Mouse (Mus musculus) liver, embryonic 12.5 days (tissue): ENCODE results near the gene Fank1. TPM values are rescaled to one million over a fixed set of nuclear protein-coding genes. Genes with fewer than 3 reads are reported as not detected.

Experiments
- ATAC-seq: fragments of 200-750 bp; cut with Nextera tagmentation; 2 replicates; pipeline ENCODE4 v1.8.0; 2017; ENCODE audit warnings: moderate number of reproducible peaks, mild to moderate bottlenecking, moderate library complexity
- H3K27ac ChIP-seq: fragments of 300-500 bp; sonication (generic); 2 replicates; pipeline ENCODE4 v1.5.1; 2016; ENCODE audit warnings: mild to moderate bottlenecking
- H3K27me3 ChIP-seq: fragments of 300-500 bp; sonication (generic); replicated peaks from 2 replicates; pipeline ENCODE4 v1.6.1; 2016; ENCODE audit warnings: mild to moderate bottlenecking, moderate library complexity
- H3K36me3 ChIP-seq: fragments of 300-500 bp; sonication (generic); 2 replicates; pipeline ENCODE4 v1.6.1; 2016; ENCODE audit warnings: mild to moderate bottlenecking, moderate library complexity
- H3K4me1 ChIP-seq: fragments of 300-500 bp; sonication (generic); 2 replicates; pipeline ENCODE4 v1.6.1; 2016
- H3K4me2 ChIP-seq: fragments of 300-500 bp; sonication (generic); 2 replicates; pipeline ENCODE4 v1.6.1; 2016; ENCODE audit warnings: mild to moderate bottlenecking, moderate library complexity
- H3K4me3 ChIP-seq: fragments of 300-500 bp; sonication (generic); 2 replicates; pipeline ENCODE4 v1.5.1; 2016; ENCODE audit warnings: mild to moderate bottlenecking, moderate library complexity
- H3K9ac ChIP-seq: fragments of 300-500 bp; sonication (generic); 2 replicates; pipeline ENCODE4 v1.6.1; 2016; ENCODE audit warnings: mild to moderate bottlenecking, moderate library complexity
- H3K9me3 ChIP-seq: fragments of 300-500 bp; sonication (generic); replicated peaks from 2 replicates; pipeline ENCODE4 v1.6.1; 2016; ENCODE audit warnings: mild to moderate bottlenecking, moderate library complexity
- WGBS: fragments of 180-500 bp; shearing (Covaris S2); methylation state at CpG from one replicate; pipeline ENCODE4 v1.1.7; 2016; ENCODE audit not compliant: insufficient replicate concordance; 5-methylcytosine and 5-hydroxymethylcytosine counted together
- polyA plus RNA-seq: library from polyadenylated mRNA; unstranded; fragments of >200 nt; fragmentation: Nextera tagmentation; extraction: Ambion mirVana; gene quantifications from 2 replicates; pipeline ENCODE4 v1.2.1, GENCODE M21; 2016

Gene Fank1
- polyA plus RNA-seq, 1 experiment from 2014 or later = 0.10 TPM

GRCm38 (mm10) chr7:133775179-133775578 is 1.5 kb upstream of the Fank1 start:
- ATAC-seq = no peak
- peak overlapping the region; percentile 81 for H3K4me2 ChIP-seq
- H3K4me3 ChIP-seq = no peak overlapping the region

GRCm38 (mm10) chr7:133775796-133776625 is 650 bp upstream of the Fank1 start:
- ATAC-seq = peak; percentile 81
- Histone ChIP-seq H3K36me3 (no peaks in the 10 kb centered on the region), H3K4me1 (peaks cover 31% of the 10 kb centered on the region), H3K9me3 (no peaks in the 10 kb centered on the region), H3K9ac (peak overlapping the region; percentile 83), H3K27me3 (0 out of 2 replicates have a peak, but pooled peaks cover 3% of the 10 kb centered on the region), H3K4me3 (peak overlapping the region; percentile 89), H3K27ac (peak overlapping the region; percentile 80), H3K4me2 (peak overlapping the region; percentile 81)
- WGBS = 6% methylated on average over 38 of the region's 38 CpGs

More at GRCm38 (mm10) chr7:133775179-133775578, 1.5 kb upstream of the Fank1 start:
- Histone ChIP-seq H3K4me1 (peaks cover 27% of the 10 kb centered on the region), H3K9me3 (no peaks in the 10 kb centered on the region), H3K9ac (no peak overlapping the region; the same call in 1 of the 2 replicates), H3K27me3 (0 out of 2 replicates have a peak, but pooled peaks cover 3% of the 10 kb centered on the region), H3K27ac (no peak overlapping the region), H3K36me3 (no peaks in the 10 kb centered on the region)
- 54% methylated on average over 5 of the region's 5 CpGs for WGBS

- H3K9ac ChIP-seq = no peak overlapping the region
- WGBS = 65% methylated on average over 6 of the region's 6 CpGs
- H3K4me3 ChIP-seq = no peak overlapping the region
- 0 out of 2 replicates have a peak, but pooled peaks cover 3% of the 10 kb centered on the region for H3K27me3 ChIP-seq
- H3K4me2 ChIP-seq = no peak overlapping the region
- H3K9me3 ChIP-seq = no peaks in the 10 kb centered on the region
- H3K4me1 ChIP-seq = peaks cover 34% of the 10 kb centered on the region
- ATAC-seq = no peak
- no peak overlapping the region for H3K27ac ChIP-seq
- no peaks in the 10 kb centered on the region for H3K36me3 ChIP-seq
Measured at GRCm38 (mm10) chr7:133781583-133781982, 4.9 kb downstream of the Fank1 start.

- 0 out of 2 replicates have a peak, but pooled peaks cover 3% of the 10 kb centered on the region for H3K27me3 ChIP-seq
- ATAC-seq = no peak
- H3K4me2 ChIP-seq = no peak overlapping the region
- no peaks in the 10 kb centered on the region for H3K9me3 ChIP-seq
- H3K36me3 ChIP-seq = no peaks in the 10 kb centered on the region
- 63% methylated on average over 6 of the region's 6 CpGs for WGBS
- no peak overlapping the region for H3K9ac ChIP-seq
- H3K4me3 ChIP-seq = 0 out of 2 replicates have a peak overlapping the region, but pooled peaks have one; percentile 7
- peaks cover 31% of the 10 kb centered on the region for H3K4me1 ChIP-seq
- no peak overlapping the region for H3K27ac ChIP-seq
Measured at GRCm38 (mm10) chr7:133781991-133782390, 5.3 kb downstream of the Fank1 start.

- Histone ChIP-seq H3K4me3 (peak within 1 kb of the TSS; percentile 33), H3K9ac (peak within 1 kb of the TSS; percentile 47), H3K4me1 (peaks cover 22% of the 10 kb centered on the region), H3K36me3 (no peaks in the 10 kb centered on the region), H3K9me3 (no peaks in the 10 kb centered on the region), H3K27ac (peak within 1 kb of the TSS; percentile 75), H3K4me2 (peak within 1 kb of the TSS; percentile 62), H3K27me3 (0 out of 2 replicates have a peak, but pooled peaks cover 2% of the 10 kb centered on the region)
- 26% methylated on average over 18 of the region's 18 CpGs for WGBS
- ATAC-seq = peak; percentile 93
Measured at GRCm38 (mm10) chr7:133782717-133783435, 6.2 kb downstream of the Fank1 start, which contains the start of gene Dhx32. Gene Dhx32, minus strand, starts transcription at chr7:133782726.

- Histone ChIP-seq H3K9ac (no peak overlapping the region), H3K9me3 (no peaks in the 10 kb centered on the region), H3K27ac (no peak overlapping the region), H3K27me3 (no peaks in the 10 kb centered on the region), H3K4me2 (no peak overlapping the region), H3K4me3 (no peak overlapping the region), H3K36me3 (no peaks in the 10 kb centered on the region), H3K4me1 (peaks cover 5% of the 10 kb centered on the region)
- 48% methylated on average over 6 of the region's 6 CpGs for WGBS
- no peak for ATAC-seq
Measured at GRCm38 (mm10) chr7:133787571-133787970, 10.9 kb downstream of the Fank1 start.

GRCm38 (mm10) chr7:133788147-133788546 is 11.5 kb downstream of the Fank1 start:
- ATAC-seq = no peak
- no peak overlapping the region for H3K9ac ChIP-seq
- no peaks in the 10 kb centered on the region for H3K27me3 ChIP-seq
- H3K4me2 ChIP-seq = no peak overlapping the region
- H3K36me3 ChIP-seq = no peaks in the 10 kb centered on the region
- WGBS = 46% methylated on average over 3 of the region's 3 CpGs
- no peak overlapping the region for H3K4me3 ChIP-seq
- no peaks in the 10 kb centered on the region for H3K9me3 ChIP-seq
- no peak overlapping the region for H3K27ac ChIP-seq
- H3K4me1 ChIP-seq = no peaks in the 10 kb centered on the region; the same call in 1 of the 2 replicates

- H3K36me3 ChIP-seq = no peaks in the 10 kb centered on the region
- H3K4me1 ChIP-seq = no peaks in the 10 kb centered on the region
- no peaks in the 10 kb centered on the region for H3K27me3 ChIP-seq
- H3K27ac ChIP-seq = no peak overlapping the region
- H3K9me3 ChIP-seq = no peaks in the 10 kb centered on the region
- H3K4me3 ChIP-seq = no peak overlapping the region
- no peak for ATAC-seq
- H3K9ac ChIP-seq = no peak overlapping the region
- 74% methylated on average over 4 of the region's 4 CpGs for WGBS
- no peak overlapping the region for H3K4me2 ChIP-seq
Measured at GRCm38 (mm10) chr7:133790171-133790570, 13.5 kb downstream of the Fank1 start.

GRCm38 (mm10) chr7:133790608-133791229 is 14.1 kb downstream of the Fank1 start:
- ATAC-seq = no peak
- no peak overlapping the region for H3K4me2 ChIP-seq
- no peaks in the 10 kb centered on the region for H3K9me3 ChIP-seq
- H3K4me3 ChIP-seq = no peak overlapping the region
- no peaks in the 10 kb centered on the region for H3K4me1 ChIP-seq
- no peaks in the 10 kb centered on the region for H3K36me3 ChIP-seq
- no peak overlapping the region for H3K27ac ChIP-seq
- 78% methylated on average over 4 of the region's 4 CpGs for WGBS
- no peak overlapping the region for H3K9ac ChIP-seq
- H3K27me3 ChIP-seq = no peaks in the 10 kb centered on the region

GRCm38 (mm10) chr7:133792771-133793170 is 16.1 kb downstream of the Fank1 start:
- no peak overlapping the region for H3K4me3 ChIP-seq
- H3K4me2 ChIP-seq = no peak overlapping the region
- H3K9ac ChIP-seq = no peak overlapping the region
- WGBS = 23% methylated on average over 1 of the region's 1 CpGs
- H3K4me1 ChIP-seq = no peaks in the 10 kb centered on the region
- no peaks in the 10 kb centered on the region for H3K27me3 ChIP-seq
- no peak overlapping the region for H3K27ac ChIP-seq
- H3K36me3 ChIP-seq = no peaks in the 10 kb centered on the region
- H3K9me3 ChIP-seq = no peaks in the 10 kb centered on the region
- no peak for ATAC-seq

- no peak overlapping the region for H3K4me2 ChIP-seq
- no peak overlapping the region for H3K4me3 ChIP-seq
- H3K36me3 ChIP-seq = no peaks in the 10 kb centered on the region
- H3K9me3 ChIP-seq = no peaks in the 10 kb centered on the region
- WGBS = 54% methylated on average over 10 of the region's 10 CpGs
- no peaks in the 10 kb centered on the region for H3K27me3 ChIP-seq
- H3K27ac ChIP-seq = no peak overlapping the region
- ATAC-seq = no peak
- H3K4me1 ChIP-seq = no peaks in the 10 kb centered on the region
- H3K9ac ChIP-seq = no peak overlapping the region
Measured at GRCm38 (mm10) chr7:133793248-133794131, 16.8 kb downstream of the Fank1 start.
